In genomic region chr17:79471639-79472038, GRCm38 (mm10) we compare ENCODE assay signal across 18 mouse cellular contexts.
DNase-seq lines count a peak whose midpoint lies in the region; ATAC-seq and TF ChIP-seq lines count a peak whose summit lies in the region.
"Had no signal": no experiment of that assay in that cellular context is flagged by ENCODE, and none has a peak within 500 bp of the region (broad histone marks: within the 10 kb centered on the region; RNA-seq: fewer than 3 reads in every experiment).

No protein-coding gene starts in this region.

- no peaks in the 10 kb centered on the region for H3K36me3 ChIP-seq in heart, embryonic 13.5 days
- H3K36me3 ChIP-seq in heart, embryonic 11.5 days (ENCODE audit: control insufficient read depth, insufficient read depth, low read length) = no peaks in the 10 kb centered on the region
- no peaks in the 10 kb centered on the region for H3K36me3 ChIP-seq in kidney, postnatal 0 days (ENCODE audit: insufficient read depth, low read length)
- H3K36me3 ChIP-seq in kidney, embryonic 15.5 days = no peaks in the 10 kb centered on the region
- no peaks in the 10 kb centered on the region for H3K36me3 ChIP-seq in lung, embryonic 16.5 days (ENCODE audit: control insufficient read depth, insufficient read depth, low read length)
- H3K36me3 ChIP-seq: embryonic facial prominence, embryonic 15.5 days; forebrain, embryonic 10.5 days; G1E; hindbrain, embryonic 12.5 days had no signal

- no peak overlapping the region for H3K4me3 ChIP-seq in heart, embryonic 13.5 days
- H3K4me3 ChIP-seq in heart, embryonic 11.5 days (ENCODE audit: low read depth, low read length) = no peak overlapping the region
- no peak overlapping the region for H3K4me3 ChIP-seq in kidney, postnatal 0 days (replicated peaks; ENCODE audit: low read depth, low read length)
- H3K4me3 ChIP-seq in kidney, embryonic 15.5 days (replicated peaks) = no peak overlapping the region
- no peak overlapping the region for H3K4me3 ChIP-seq in lung, embryonic 16.5 days (ENCODE audit: low read length)
- H3K4me3 ChIP-seq: embryonic facial prominence, embryonic 15.5 days; erythroblast, embryonic 14.5 days; forebrain, embryonic 10.5 days; hindbrain, embryonic 12.5 days had no signal

- no peaks in the 10 kb centered on the region for H3K9me3 ChIP-seq in heart, embryonic 13.5 days
- H3K9me3 ChIP-seq in heart, embryonic 11.5 days (replicated peaks; ENCODE audit: control insufficient read depth, low read length) = no peaks in the 10 kb centered on the region
- H3K9me3 ChIP-seq in kidney, postnatal 0 days (replicated peaks; ENCODE audit: low read length) = no peaks in the 10 kb centered on the region
- no peaks in the 10 kb centered on the region for H3K9me3 ChIP-seq in kidney, embryonic 15.5 days (replicated peaks)
- H3K9me3 ChIP-seq in lung, embryonic 16.5 days (ENCODE audit: control insufficient read depth, low read length) = no peaks in the 10 kb centered on the region
- H3K9me3 ChIP-seq: embryonic facial prominence, embryonic 15.5 days; forebrain, embryonic 10.5 days; hindbrain, embryonic 12.5 days had no signal

- H3K4me1 ChIP-seq in heart, embryonic 13.5 days = peaks cover 15% of the 10 kb centered on the region
- H3K4me1 ChIP-seq in heart, embryonic 11.5 days (ENCODE audit: control insufficient read depth, insufficient read depth, low read length) = no peaks in the 10 kb centered on the region; the same call in 1 of the 2 replicates
- H3K4me1 ChIP-seq in kidney, postnatal 0 days (replicated peaks; ENCODE audit: insufficient read depth, low read length) = no peaks in the 10 kb centered on the region
- 0 out of 2 replicates have a peak, but pooled peaks cover 5% of the 10 kb centered on the region for H3K4me1 ChIP-seq in kidney, embryonic 15.5 days
- H3K4me1 ChIP-seq in lung, embryonic 16.5 days (replicated peaks; ENCODE audit: control insufficient read depth, insufficient read depth, low read length) = peaks cover 12% of the 10 kb centered on the region
- H3K4me1 ChIP-seq: forebrain, embryonic 10.5 days; hindbrain, embryonic 12.5 days had no signal

- H3K27me3 ChIP-seq in heart, embryonic 13.5 days (replicated peaks) = no peaks in the 10 kb centered on the region
- no peaks in the 10 kb centered on the region for H3K27me3 ChIP-seq in heart, embryonic 11.5 days (ENCODE audit: control insufficient read depth, insufficient read depth, low read length)
- H3K27me3 ChIP-seq in kidney, postnatal 0 days (ENCODE audit: insufficient read depth, low read length) = no peaks in the 10 kb centered on the region
- no peaks in the 10 kb centered on the region for H3K27me3 ChIP-seq in kidney, embryonic 15.5 days
- no peaks in the 10 kb centered on the region for H3K27me3 ChIP-seq in lung, embryonic 16.5 days (ENCODE audit: control insufficient read depth, insufficient read depth, low read depth, low read length)
- H3K27me3 ChIP-seq: embryonic facial prominence, embryonic 15.5 days; hindbrain, embryonic 12.5 days had no signal

- peak overlapping the region; percentile 17; the same call in 1 of the 2 replicates for H3K4me2 ChIP-seq in heart, embryonic 13.5 days
- H3K4me2 ChIP-seq in heart, embryonic 11.5 days = no peak overlapping the region
- H3K4me2 ChIP-seq in kidney, postnatal 0 days (ENCODE audit: low read length) = no peak overlapping the region
- H3K4me2 ChIP-seq in kidney, embryonic 15.5 days = no peak overlapping the region
- H3K4me2 ChIP-seq in lung, embryonic 16.5 days (ENCODE audit: low read depth, low read length) = no peak overlapping the region
- H3K4me2 ChIP-seq: hindbrain, embryonic 12.5 days had no signal

- ATAC-seq in heart, embryonic 13.5 days (ENCODE audit: extremely low read depth, insufficient number of reproducible peaks, low FRiP score, low TSS enrichment) = no peak
- no peak for ATAC-seq in heart, embryonic 11.5 days (replicated peaks; ENCODE audit: insufficient number of reproducible peaks, low FRiP score, low TSS enrichment)
- no peak for ATAC-seq in kidney, postnatal 0 days (replicated peaks; ENCODE audit: low FRiP score, low read depth)
- ATAC-seq in kidney, embryonic 15.5 days (replicated peaks; ENCODE audit: low FRiP score) = no peak
- no peak for ATAC-seq in lung, embryonic 16.5 days (ENCODE audit: low read depth)
- ATAC-seq: forebrain, embryonic 14.5 days; inflammation-experienced regulatory T-cells, adult 6 months had no signal

- H3K27ac ChIP-seq in heart, embryonic 13.5 days (replicated peaks) = no peak overlapping the region
- no peak overlapping the region for H3K27ac ChIP-seq in heart, embryonic 11.5 days (ENCODE audit: low read depth, low read length)
- H3K27ac ChIP-seq in kidney, postnatal 0 days = no peak overlapping the region
- no peak overlapping the region for H3K27ac ChIP-seq in kidney, embryonic 15.5 days
- H3K27ac ChIP-seq in lung, embryonic 16.5 days (ENCODE audit: low read length) = peak overlapping the region; percentile 68; the same call in 1 of the 2 replicates
- H3K27ac ChIP-seq: embryonic facial prominence, embryonic 15.5 days; forebrain, embryonic 10.5 days; hindbrain, embryonic 12.5 days had no signal

- WGBS in heart, embryonic 13.5 days = 68% methylated on average over 2 of the region's 2 CpGs
- 60% methylated on average over 2 of the region's 2 CpGs for WGBS in heart, embryonic 11.5 days (ENCODE audit: insufficient replicate concordance)
- 58% methylated on average over 2 of the region's 2 CpGs for WGBS in kidney, postnatal 0 days
- WGBS in kidney, embryonic 15.5 days = 68% methylated on average over 2 of the region's 2 CpGs
- 40% methylated on average over 2 of the region's 2 CpGs for WGBS in lung, embryonic 16.5 days

- no peak overlapping the region for H3K9ac ChIP-seq in heart, embryonic 13.5 days
- no peak overlapping the region for H3K9ac ChIP-seq in heart, embryonic 11.5 days (ENCODE audit: low read depth, low read length)
- H3K9ac ChIP-seq in kidney, postnatal 0 days (ENCODE audit: low read depth, low read length) = no peak overlapping the region
- H3K9ac ChIP-seq in kidney, embryonic 15.5 days = no peak overlapping the region
- H3K9ac ChIP-seq in lung, embryonic 16.5 days (ENCODE audit: low read length) = no peak overlapping the region
- H3K9ac ChIP-seq: embryonic facial prominence, embryonic 15.5 days; hindbrain, embryonic 12.5 days had no signal

- DNase-seq in kidney, postnatal 0 days (ENCODE audit: low spot score) = no peak
- no peak for DNase-seq in lung, adult 18-20 months
- no peak for DNase-seq in adrenal gland, adult 18-20 months (ENCODE audit: low spot score in 2 of 2)
- DNase-seq: adrenal gland, postnatal 10 days; cerebellum, adult 11 months; cerebellum, adult 8-10 months; embryo, embryonic 11 days had no signal

- TF ChIP-seq CTCF in kidney, postnatal 0 days (IDR thresholded peaks at IDR 0.05; ENCODE audit: low read depth) = 0 out of 2 replicates have a peak, but pooled peaks have one; percentile 8
